Mouse (Mus musculus) neural tube, embryonic 14.5 days (tissue): ENCODE data around the gene Pak1ip1. TPM values are rescaled to one million over a fixed set of nuclear protein-coding genes. Genes with fewer than 3 reads are reported as not detected.

Experiments used
- ATAC-seq: fragments of 200-750 bp; cut with Nextera tagmentation; 2 replicates; pipeline ENCODE4 v1.8.0; 2017; ENCODE audit warnings: low read depth, mild to moderate bottlenecking, moderate TSS enrichment, moderate library complexity
- H3K27ac ChIP-seq: fragments of 300-500 bp; sonication (generic); 2 replicates; pipeline ENCODE4 v1.5.1; 2014; ENCODE audit warnings: low read depth, mild to moderate bottlenecking, control low read depth, low read length, moderate library complexity, mixed read lengths
- H3K27me3 ChIP-seq: fragments of 300-500 bp; sonication (generic); 2 replicates; pipeline ENCODE4 v1.6.1; 2014; ENCODE audit warnings: low read length; ENCODE audit not compliant: control insufficient read depth, insufficient read depth
- H3K36me3 ChIP-seq: fragments of 300-500 bp; sonication (generic); 2 replicates; pipeline ENCODE4 v1.6.1; 2014; ENCODE audit warnings: low read length, mixed read lengths; ENCODE audit not compliant: control insufficient read depth, insufficient read depth
- H3K4me1 ChIP-seq: fragments of 300-500 bp; sonication (generic); 2 replicates; pipeline ENCODE4 v1.6.1; 2014; ENCODE audit warnings: low read length; ENCODE audit not compliant: control insufficient read depth, insufficient read depth
- H3K4me2 ChIP-seq: fragments of 300-500 bp; sonication (generic); 2 replicates; pipeline ENCODE4 v1.6.1; 2014; ENCODE audit warnings: mild to moderate bottlenecking, low read depth, low read length, control low read depth
- H3K4me3 ChIP-seq: fragments of 300-500 bp; sonication (generic); 2 replicates; pipeline ENCODE4 v1.5.1; 2014; ENCODE audit warnings: low read depth, low read length, control low read depth, mixed read lengths
- H3K9ac ChIP-seq: fragments of 300-500 bp; sonication (generic); replicated peaks from 2 replicates; pipeline ENCODE4 v1.6.1; 2014; ENCODE audit warnings: low read depth, mild to moderate bottlenecking, control low read depth, low read length, mixed read lengths
- H3K9me3 ChIP-seq: fragments of 300-500 bp; sonication (generic); 2 replicates; pipeline ENCODE4 v1.6.1; 2016; ENCODE audit warnings: low read length; ENCODE audit not compliant: control insufficient read depth
- WGBS: fragments of 180-500 bp; shearing (Covaris S2); extraction: QIAGEN DNeasy Blood & Tissue Kit; methylation state at CpG from one replicate; pipeline ENCODE4 v1.1.7; 2014; 5-methylcytosine and 5-hydroxymethylcytosine counted together
- polyA plus RNA-seq: library from polyadenylated mRNA; unstranded; fragments of >200 nt; fragmentation: Nextera tagmentation; extraction: Ambion mirVana; gene quantifications from 2 replicates; pipeline ENCODE4 v1.2.1, GENCODE M21; 2014

Gene Pak1ip1
- polyA plus RNA-seq, 1 experiment from 2014 or later, result 55.5 TPM

DNA sequence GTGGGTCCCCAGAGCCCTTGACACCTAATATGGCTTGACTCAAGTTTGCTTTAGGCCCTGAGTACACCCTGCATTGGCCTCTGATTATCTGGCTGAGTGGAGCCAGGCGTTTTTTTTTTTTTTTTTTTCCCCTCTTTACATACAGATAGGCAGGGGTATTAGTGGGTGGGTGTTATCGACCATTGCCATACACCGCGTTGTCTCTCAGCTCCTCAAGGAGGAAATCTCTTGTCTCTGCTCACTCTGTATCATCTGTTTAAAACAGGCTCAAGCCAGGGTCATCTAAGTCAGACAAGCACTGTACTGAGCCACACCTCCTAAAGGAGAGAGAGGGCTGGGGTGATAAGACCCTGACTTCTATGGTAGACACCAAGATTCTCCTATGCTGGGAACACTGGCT, 17.0 kb downstream of the Pak1ip1 start:
- ATAC-seq, result no peak
- no peak overlapping the region for H3K4me3 ChIP-seq
- H3K27ac ChIP-seq, result no peak overlapping the region
- H3K36me3 ChIP-seq, result peaks cover 6% of the 10 kb centered on the region; the same call in 1 of the 2 replicates
- 86% methylated on average over 4 of the region's 4 CpGs for WGBS
- no peaks in the 10 kb centered on the region for H3K27me3 ChIP-seq
- no peak overlapping the region for H3K9ac ChIP-seq
- H3K4me1 ChIP-seq, result peaks cover 16% of the 10 kb centered on the region
- H3K9me3 ChIP-seq, result no peaks in the 10 kb centered on the region
- H3K4me2 ChIP-seq, result no peak overlapping the region; the same call in 1 of the 2 replicates

DNA sequence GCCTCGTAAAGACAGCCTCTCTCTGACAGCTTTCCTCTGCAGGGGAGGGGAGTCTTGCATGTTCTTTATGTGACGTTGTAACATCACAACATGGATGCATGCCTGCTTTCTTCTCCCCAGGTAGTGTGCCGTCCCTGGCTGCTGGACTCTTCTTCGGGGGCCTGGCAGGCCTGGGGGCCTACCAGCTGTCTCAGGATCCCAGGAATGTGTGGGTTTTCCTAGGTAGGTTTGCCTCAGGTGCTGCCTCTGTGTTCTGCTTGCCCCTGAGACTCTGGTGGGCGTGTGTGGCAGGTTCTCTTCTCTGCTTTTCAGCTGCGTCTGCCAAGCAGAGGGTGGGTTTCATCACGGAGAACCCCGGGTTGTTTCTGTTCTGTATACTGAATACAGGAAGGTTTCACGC, 17.4 kb downstream of the Pak1ip1 start:
- Histone ChIP-seq H3K9me3 (no peaks in the 10 kb centered on the region), H3K27ac (no peak overlapping the region), H3K9ac (no peak overlapping the region), H3K4me1 (peaks cover 16% of the 10 kb centered on the region), H3K4me2 (no peak overlapping the region), H3K27me3 (no peaks in the 10 kb centered on the region), H3K4me3 (no peak overlapping the region), H3K36me3 (peaks cover 3% of the 10 kb centered on the region; the same call in 1 of the 2 replicates)
- no peak for ATAC-seq
- 95% methylated on average over 9 of the region's 9 CpGs for WGBS

DNA sequence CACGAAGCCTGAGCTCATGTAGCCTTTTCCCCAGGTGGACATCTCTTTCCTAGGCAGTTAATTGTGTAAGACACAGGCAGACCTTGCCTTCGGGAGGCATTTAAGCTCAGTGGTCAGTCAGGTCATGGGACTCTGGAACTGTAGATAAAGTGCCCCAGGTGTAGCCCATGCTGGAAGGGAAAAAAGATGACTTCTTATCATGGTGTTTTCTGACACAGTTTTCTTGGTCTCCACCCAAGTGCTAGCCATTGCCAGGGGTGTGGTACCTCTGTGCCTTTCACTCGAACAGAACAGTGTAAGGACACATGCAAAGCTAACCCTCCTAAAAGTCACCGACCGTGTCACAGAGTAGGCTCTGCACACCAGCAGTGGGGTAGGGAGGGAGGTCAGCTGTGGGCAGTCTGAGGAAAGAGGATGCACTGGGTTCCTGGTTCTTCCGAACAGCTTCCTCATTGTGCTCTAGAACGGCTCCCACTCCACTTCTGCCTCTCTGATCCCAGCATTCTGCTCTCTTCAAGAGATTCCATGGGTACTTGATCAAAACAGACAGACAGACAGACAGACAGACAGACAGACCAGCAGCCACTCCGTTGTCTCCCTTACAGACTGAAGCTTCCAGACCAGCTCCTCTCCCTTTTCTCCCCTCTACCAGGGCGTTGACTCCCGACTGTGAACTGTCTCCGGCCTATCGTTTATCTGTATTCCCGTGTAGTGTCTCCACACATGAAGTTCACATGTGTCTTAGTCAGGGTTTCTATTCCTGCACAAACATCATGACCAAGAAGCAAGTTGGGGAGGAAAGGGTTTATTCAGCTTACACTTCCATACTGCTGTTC, 18.2 kb downstream of the Pak1ip1 start:
- Histone ChIP-seq H3K27me3 (no peaks in the 10 kb centered on the region), H3K4me3 (no peak overlapping the region), H3K4me1 (peaks cover 16% of the 10 kb centered on the region), H3K27ac (no peak overlapping the region), H3K36me3 (0 out of 2 replicates have a peak, but pooled peaks cover 3% of the 10 kb centered on the region), H3K9me3 (no peaks in the 10 kb centered on the region), H3K9ac (no peak overlapping the region), H3K4me2 (no peak overlapping the region)
- 92% methylated on average over 13 of the region's 13 CpGs for WGBS
- ATAC-seq, result no peak

DNA sequence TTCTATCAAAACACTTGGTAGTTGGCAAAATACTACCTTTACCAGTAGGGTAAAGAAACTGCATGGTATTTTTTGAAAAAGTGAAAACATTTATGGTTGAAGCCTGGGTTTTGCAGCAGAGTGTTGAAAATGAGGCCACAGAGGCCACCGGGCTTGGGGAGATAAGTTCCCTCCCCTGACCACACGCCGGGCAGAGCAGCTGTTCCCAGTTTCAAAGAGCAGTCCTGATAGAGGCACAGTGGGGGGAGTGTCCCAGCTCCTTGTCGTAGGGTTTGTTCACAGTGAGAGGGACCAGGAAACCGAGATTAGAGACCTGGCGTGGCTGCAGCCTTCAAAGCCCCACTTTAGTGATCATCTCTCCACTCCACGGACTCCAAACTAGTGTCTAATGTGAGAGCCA, 19.7 kb downstream of the Pak1ip1 start:
- Histone ChIP-seq H3K27ac (no peak overlapping the region), H3K9me3 (no peaks in the 10 kb centered on the region), H3K9ac (no peak overlapping the region), H3K36me3 (0 out of 2 replicates have a peak, but pooled peaks cover 3% of the 10 kb centered on the region), H3K4me2 (no peak overlapping the region), H3K27me3 (no peaks in the 10 kb centered on the region), H3K4me1 (peaks cover 15% of the 10 kb centered on the region), H3K4me3 (no peak overlapping the region)
- 86% methylated on average over 7 of the region's 7 CpGs for WGBS
- no peak for ATAC-seq

DNA sequence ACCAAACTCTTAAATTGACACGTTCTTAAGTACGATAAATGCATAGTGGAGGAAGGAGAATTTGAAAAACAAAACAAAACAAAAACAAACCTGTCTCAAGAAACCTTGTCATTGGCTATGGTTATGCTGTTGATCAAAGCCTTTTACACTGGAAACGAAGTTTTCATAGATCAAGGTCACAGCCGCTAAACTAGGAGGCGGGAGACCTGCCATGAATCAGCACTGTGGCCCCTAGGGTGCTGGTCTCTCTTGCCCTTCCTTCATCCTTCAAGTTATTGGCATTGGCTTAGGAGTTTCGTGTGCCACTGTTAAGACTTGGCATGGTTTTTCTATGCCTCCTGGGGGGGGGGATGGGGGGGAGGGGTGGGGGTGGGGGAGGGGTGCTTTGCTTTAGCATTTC, 20.8 kb downstream of the Pak1ip1 start:
- no peak overlapping the region for H3K9ac ChIP-seq
- H3K9me3 ChIP-seq, result no peaks in the 10 kb centered on the region
- 0 out of 2 replicates have a peak, but pooled peaks cover 3% of the 10 kb centered on the region for H3K36me3 ChIP-seq
- peaks cover 11% of the 10 kb centered on the region for H3K4me1 ChIP-seq
- WGBS, result 90% methylated on average over 6 of the region's 6 CpGs
- no peak overlapping the region for H3K4me2 ChIP-seq
- H3K4me3 ChIP-seq, result no peak overlapping the region
- H3K27me3 ChIP-seq, result no peaks in the 10 kb centered on the region
- ATAC-seq, result no peak
- no peak overlapping the region for H3K27ac ChIP-seq

DNA sequence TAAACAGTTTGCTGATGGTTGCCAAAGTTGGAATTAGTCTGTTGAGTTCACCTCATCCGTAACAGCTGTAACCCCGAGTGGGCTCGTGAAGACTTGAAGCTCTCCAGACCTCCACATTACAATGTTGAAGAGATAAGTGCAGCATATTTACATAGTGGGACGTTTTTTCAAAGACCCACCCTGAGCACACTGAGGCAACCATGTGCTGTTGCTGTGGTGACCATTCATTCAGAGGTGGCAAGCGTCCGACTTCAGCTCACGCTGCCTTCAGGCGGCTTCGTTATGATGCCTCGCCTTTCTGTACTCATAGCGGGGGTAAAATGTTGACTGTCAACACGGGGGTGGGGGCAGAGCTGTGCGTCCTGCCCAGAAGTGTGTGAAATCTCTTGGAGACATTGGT, 21.3 kb downstream of the Pak1ip1 start:
- 0 out of 2 replicates have a peak, but pooled peaks cover 3% of the 10 kb centered on the region for H3K36me3 ChIP-seq
- peaks cover 6% of the 10 kb centered on the region for H3K4me1 ChIP-seq
- H3K9ac ChIP-seq, result no peak overlapping the region
- H3K4me2 ChIP-seq, result no peak overlapping the region
- no peaks in the 10 kb centered on the region for H3K27me3 ChIP-seq
- ATAC-seq, result no peak
- H3K27ac ChIP-seq, result no peak overlapping the region
- 90% methylated on average over 13 of the region's 13 CpGs for WGBS
- H3K9me3 ChIP-seq, result no peaks in the 10 kb centered on the region
- no peak overlapping the region for H3K4me3 ChIP-seq

DNA sequence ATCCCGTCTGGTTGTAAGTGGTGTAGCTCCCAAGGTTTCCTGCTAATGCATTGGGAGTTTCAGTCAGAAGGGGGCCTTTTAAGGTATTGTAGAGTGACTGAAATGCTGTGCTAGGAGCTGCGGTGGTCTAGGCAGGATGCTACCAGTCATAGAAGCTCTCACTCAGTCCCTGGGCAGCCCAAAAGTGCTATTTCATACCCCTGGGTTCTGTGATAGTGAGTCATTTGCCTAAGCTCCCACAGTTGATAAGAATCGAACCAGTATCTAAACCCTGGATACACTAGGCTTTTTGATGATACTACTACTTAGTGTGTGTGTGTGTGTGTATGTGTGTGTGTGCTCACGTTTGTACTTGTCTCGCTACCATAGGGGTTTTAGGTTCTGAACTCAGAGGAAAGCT, 29.3 kb downstream of the Pak1ip1 start:
- H3K4me1 ChIP-seq, result no peaks in the 10 kb centered on the region
- WGBS, result 85% methylated on average over 5 of the region's 5 CpGs
- ATAC-seq, result no peak
- H3K4me2 ChIP-seq, result no peak overlapping the region
- H3K27ac ChIP-seq, result no peak overlapping the region
- H3K9me3 ChIP-seq, result no peaks in the 10 kb centered on the region
- no peaks in the 10 kb centered on the region for H3K27me3 ChIP-seq
- no peak overlapping the region for H3K9ac ChIP-seq
- H3K36me3 ChIP-seq, result no peaks in the 10 kb centered on the region
- H3K4me3 ChIP-seq, result no peak overlapping the region

DNA sequence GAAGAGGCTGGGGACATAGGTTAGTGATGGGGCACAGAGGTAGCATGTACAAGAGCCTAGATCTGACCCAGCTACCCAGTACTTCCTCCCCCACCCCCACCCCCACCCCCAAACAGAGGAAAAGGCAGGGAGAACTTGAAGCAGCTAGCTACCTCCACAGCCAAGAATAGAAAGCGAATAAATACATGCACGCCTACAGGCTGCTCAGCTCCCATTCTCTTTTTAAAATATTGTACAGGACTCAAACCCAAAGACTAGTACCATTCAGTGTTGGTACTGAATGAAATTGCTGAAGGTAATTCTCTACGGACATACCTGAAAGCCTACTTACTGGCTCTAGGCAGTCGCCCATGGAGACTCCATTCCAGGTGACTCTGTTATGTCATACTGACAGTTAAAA, 41.7 kb downstream of the Pak1ip1 start:
- Histone ChIP-seq H3K4me1 (no peaks in the 10 kb centered on the region), H3K27ac (no peak overlapping the region), H3K4me3 (no peak overlapping the region), H3K9me3 (no peaks in the 10 kb centered on the region), H3K9ac (no peak overlapping the region), H3K4me2 (no peak overlapping the region), H3K36me3 (no peaks in the 10 kb centered on the region), H3K27me3 (no peaks in the 10 kb centered on the region)
- WGBS, result 97% methylated on average over 4 of the region's 4 CpGs
- no peak for ATAC-seq

DNA sequence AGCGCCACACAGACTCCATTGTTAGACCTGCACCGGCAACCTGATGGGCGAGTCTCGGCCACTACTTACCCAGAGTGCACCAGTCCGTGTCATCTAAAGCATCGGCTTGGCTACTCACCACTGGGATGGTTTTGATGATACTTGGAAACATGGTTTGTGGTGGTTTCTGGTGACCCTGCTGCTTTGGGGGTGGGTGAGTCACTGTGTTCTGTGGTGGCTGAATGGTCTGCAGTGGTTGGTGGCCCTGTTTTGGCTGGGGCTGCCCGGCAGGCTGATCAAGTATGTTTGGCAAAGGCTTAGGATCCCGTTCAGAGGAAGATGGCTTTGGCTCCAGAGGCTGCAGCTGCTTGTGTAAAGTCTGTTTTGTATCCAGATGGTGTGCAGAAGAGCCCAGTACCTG, 45.1 kb downstream of the Pak1ip1 start:
- no peaks in the 10 kb centered on the region for H3K36me3 ChIP-seq
- H3K4me3 ChIP-seq, result no peak overlapping the region
- H3K4me1 ChIP-seq, result no peaks in the 10 kb centered on the region
- H3K27ac ChIP-seq, result no peak overlapping the region
- H3K9ac ChIP-seq, result no peak overlapping the region
- no peak for ATAC-seq
- 91% methylated on average over 8 of the region's 8 CpGs for WGBS
- H3K4me2 ChIP-seq, result no peak overlapping the region
- H3K9me3 ChIP-seq, result no peaks in the 10 kb centered on the region
- H3K27me3 ChIP-seq, result no peaks in the 10 kb centered on the region
